Mouse (Mus musculus): Measurements from ENCODE around the gene Adgra3.

DNA sequence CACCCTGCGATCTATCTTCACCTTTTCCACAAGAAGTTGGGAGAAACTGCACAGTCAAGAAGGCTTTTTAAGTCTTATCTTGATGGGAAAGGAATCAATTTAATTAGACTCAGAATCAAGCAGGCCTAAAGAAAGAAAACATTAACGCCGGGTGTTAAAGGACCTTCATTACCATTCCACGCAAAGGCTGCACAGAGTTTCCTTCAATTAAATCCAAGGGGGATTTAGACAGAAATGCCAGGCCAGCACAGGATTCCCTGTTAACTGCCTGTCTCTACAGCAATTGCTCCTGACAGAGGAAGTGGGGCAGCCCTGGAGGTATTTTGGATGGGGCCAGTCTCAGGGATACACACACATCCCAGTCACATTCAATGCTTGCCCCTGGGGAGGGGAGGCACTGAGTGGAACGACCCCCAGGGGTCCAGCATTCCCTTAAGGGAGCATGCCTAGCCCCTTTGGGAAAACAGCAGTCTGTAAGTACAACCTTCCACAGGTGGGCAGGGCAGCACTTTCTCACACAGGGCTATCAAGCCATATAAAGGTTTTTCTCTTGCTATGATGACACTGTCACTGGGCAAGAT is 10.4 kb downstream of the Adgra3 start:
- no peak for TF ChIP-seq MAX (IDR thresholded peaks at IDR 0.05; ENCODE audit: low read length)
- TF ChIP-seq ZC3H11A (IDR thresholded peaks at IDR 0.05; ENCODE audit: low read depth, low read length): no peak
- TF ChIP-seq NELFE (IDR thresholded peaks at IDR 0.05; ENCODE audit: low read depth, low read length): no peak
- no peak for TF ChIP-seq MXI1 (IDR thresholded peaks at IDR 0.05; ENCODE audit: low read depth, low read length)
- no peak for TF ChIP-seq BHLHE40 (IDR thresholded peaks at IDR 0.05; ENCODE audit: low read depth, low read length)
- TF ChIP-seq RCOR1 (conservative IDR thresholded peaks at IDR 0.05; ENCODE audit: low read depth, low read length): no peak
